Mouse (Mus musculus) liver, embryonic 16.5 days (tissue): ENCODE results near the gene Tceal9. TPM values are rescaled to one million over a fixed set of nuclear protein-coding genes. Genes with fewer than 3 reads are reported as not detected.
A peak's percentile ranks its signal among the peaks of the same experiment; 100 is the strongest.
"Not testable (repeated sequence)": the region's sequence is repeated elsewhere in the genome, so short reads cannot be mapped to it uniquely, and the experiment has no call there.

ENCODE experiments used
- ATAC-seq: fragments of 200-750 bp; cut with Nextera tagmentation; 2 replicates; pipeline ENCODE4 v1.8.0; 2017; ENCODE audit warnings: low read depth, mild to moderate bottlenecking, moderate number of reproducible peaks, moderate library complexity
- H3K27ac ChIP-seq: fragments of 300-500 bp; sonication (generic); 2 replicates; pipeline ENCODE4 v1.5.1; 2014; ENCODE audit warnings: mild to moderate bottlenecking, low read length
- H3K27me3 ChIP-seq: fragments of 300-500 bp; sonication (generic); 2 replicates; pipeline ENCODE4 v1.6.1; 2014; ENCODE audit warnings: low read depth, low read length, mixed read lengths; ENCODE audit not compliant: control insufficient read depth, insufficient read depth
- H3K36me3 ChIP-seq: fragments of 300-500 bp; sonication (generic); 2 replicates; pipeline ENCODE4 v1.6.1; 2014; ENCODE audit warnings: mild to moderate bottlenecking; ENCODE audit not compliant: control insufficient read depth, insufficient read depth
- H3K4me1 ChIP-seq: fragments of 300-500 bp; sonication (generic); 2 replicates; pipeline ENCODE4 v1.6.1; 2014; ENCODE audit warnings: low read depth, low read length, mixed read lengths; ENCODE audit not compliant: control insufficient read depth
- H3K4me2 ChIP-seq: fragments of 300-500 bp; sonication (generic); 2 replicates; pipeline ENCODE4 v1.6.1; 2014; ENCODE audit warnings: low read depth, low read length, mixed read lengths
- H3K4me3 ChIP-seq: fragments of 300-500 bp; sonication (generic); 2 replicates; pipeline ENCODE4 v1.5.1; 2014; ENCODE audit warnings: low read depth, mild to moderate bottlenecking, low read length
- H3K9ac ChIP-seq: fragments of 300-500 bp; sonication (generic); 2 replicates; pipeline ENCODE4 v1.6.1; 2014; ENCODE audit warnings: low read depth, low read length
- H3K9me3 ChIP-seq: fragments of 300-500 bp; sonication (generic); replicated peaks from 2 replicates; pipeline ENCODE4 v1.6.1; 2016; ENCODE audit warnings: low read length; ENCODE audit not compliant: control insufficient read depth
- WGBS: fragments of 180-500 bp; shearing (Covaris S2); extraction: QIAGEN DNeasy Blood & Tissue Kit; methylation state at CpG from one replicate; pipeline ENCODE4 v1.1.7; 2014; ENCODE audit not compliant: insufficient replicate concordance; 5-methylcytosine and 5-hydroxymethylcytosine counted together
- polyA plus RNA-seq: library from polyadenylated mRNA; unstranded; fragments of >200 nt; fragmentation: Nextera tagmentation; extraction: Ambion mirVana; gene quantifications from 2 replicates; pipeline ENCODE4 v1.2.1, GENCODE M21; 2015

The Tceal9 gene
- polyA plus RNA-seq, 1 experiment from 2014 or later, result 234 TPM

DNA sequence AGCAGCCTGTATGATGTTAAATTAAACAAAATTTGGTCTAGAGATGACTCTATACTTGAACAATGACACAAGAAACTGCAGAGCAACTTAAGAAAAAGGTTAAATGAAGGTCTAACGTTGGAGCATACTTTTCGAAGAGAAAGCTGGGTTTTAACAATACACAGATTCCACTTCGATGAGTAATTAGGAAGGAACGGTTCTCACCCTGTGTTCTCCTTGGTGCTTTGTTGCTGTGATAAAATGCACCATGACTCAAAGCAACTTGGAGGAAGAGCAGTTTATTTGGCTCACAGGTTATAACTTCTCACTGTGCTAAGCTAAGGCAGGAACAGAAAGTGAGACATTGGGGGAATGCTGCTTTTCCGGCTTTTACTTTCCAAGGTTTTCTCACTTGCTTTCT is 22.8 kb downstream of the Tceal9 start:
- ATAC-seq, result no peak

GRCm38 (mm10) chrX:136268173-136268572 is 23.3 kb downstream of the Tceal9 start:
- H3K27me3 ChIP-seq, result no peaks in the 10 kb centered on the region
- H3K4me3 ChIP-seq, result no peak overlapping the region
- no peak overlapping the region for H3K4me2 ChIP-seq
- no peak for ATAC-seq
- 54% methylated on average over 4 of the region's 4 CpGs for WGBS
- no peak overlapping the region for H3K27ac ChIP-seq
- H3K9me3 ChIP-seq, result no peaks in the 10 kb centered on the region
- H3K9ac ChIP-seq, result no peak overlapping the region
- H3K36me3 ChIP-seq, result no peaks in the 10 kb centered on the region
- no peaks in the 10 kb centered on the region for H3K4me1 ChIP-seq

More for the DNA sequence above, 22.8 kb downstream of the Tceal9 start:
- WGBS, result 63% methylated on average over 5 of the region's 5 CpGs
- Histone ChIP-seq H3K27me3 (no peaks in the 10 kb centered on the region), H3K9me3 (no peaks in the 10 kb centered on the region), H3K4me2 (no peak overlapping the region), H3K36me3 (no peaks in the 10 kb centered on the region), H3K9ac (no peak overlapping the region), H3K27ac (no peak overlapping the region), H3K4me3 (no peak overlapping the region), H3K4me1 (no peaks in the 10 kb centered on the region)

- not testable (repeated sequence) for H3K9me3 ChIP-seq, H3K27me3 ChIP-seq, H3K4me1 ChIP-seq, H3K27ac ChIP-seq, H3K36me3 ChIP-seq
- peak; percentile 97 for ATAC-seq
- Histone ChIP-seq H3K4me2 (peak within 1 kb of the TSS; percentile 50), H3K9ac (peak within 1 kb of the TSS; percentile 28; the same call in 1 of the 2 replicates), H3K4me3 (peak within 1 kb of the TSS; percentile 52)
- 49% methylated on average over 6 of the region's 30 CpGs for WGBS
Measured at GRCm38 (mm10) chrX:136269743-136270392, 25.0 kb downstream of the Tceal9 start, which contains the start of gene Bex3. Gene Bex3, plus strand, starts transcription at chrX:136270253.

DNA sequence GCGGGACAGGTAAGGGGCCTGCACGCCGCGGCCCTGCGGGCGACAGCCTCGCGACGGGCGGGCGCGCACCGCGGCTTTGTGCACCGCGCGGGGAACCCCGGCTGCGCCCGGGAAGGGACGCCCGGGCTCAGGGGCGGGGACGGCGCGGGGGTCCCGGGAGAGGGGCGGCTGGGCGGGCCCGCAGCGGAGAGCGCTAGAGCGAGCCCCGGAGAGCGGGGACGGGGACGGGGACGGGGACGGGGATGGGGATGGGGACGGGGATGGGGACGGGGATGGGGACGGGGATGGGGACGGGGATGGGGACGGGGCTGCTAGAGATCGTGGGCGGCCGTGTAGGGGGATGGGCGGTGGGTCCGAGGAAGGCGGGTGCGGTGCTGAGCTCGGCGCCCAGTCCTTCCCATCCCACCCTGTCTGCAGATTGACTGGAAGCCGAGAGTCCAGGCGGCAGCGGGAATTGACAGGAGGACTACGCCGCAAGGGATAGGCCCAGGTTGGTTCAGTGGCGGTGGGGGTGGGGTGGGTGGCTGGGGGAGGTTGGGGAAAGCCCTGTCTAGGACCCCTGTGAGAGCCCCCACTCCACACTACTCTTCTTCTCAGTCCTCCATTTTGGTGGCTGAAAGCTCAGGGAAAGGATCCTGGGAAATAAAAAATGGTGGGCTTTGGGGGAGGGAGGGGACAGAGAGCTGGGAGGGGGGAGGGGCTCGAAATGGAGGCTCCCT is 25.7 kb downstream of the Tceal9 start:
- WGBS, result 16% methylated on average over 18 of the region's 60 CpGs
- peak overlapping the region; percentile 28; the same call in 1 of the 2 replicates for H3K9ac ChIP-seq
- ATAC-seq, result peak; percentile 12

DNA sequence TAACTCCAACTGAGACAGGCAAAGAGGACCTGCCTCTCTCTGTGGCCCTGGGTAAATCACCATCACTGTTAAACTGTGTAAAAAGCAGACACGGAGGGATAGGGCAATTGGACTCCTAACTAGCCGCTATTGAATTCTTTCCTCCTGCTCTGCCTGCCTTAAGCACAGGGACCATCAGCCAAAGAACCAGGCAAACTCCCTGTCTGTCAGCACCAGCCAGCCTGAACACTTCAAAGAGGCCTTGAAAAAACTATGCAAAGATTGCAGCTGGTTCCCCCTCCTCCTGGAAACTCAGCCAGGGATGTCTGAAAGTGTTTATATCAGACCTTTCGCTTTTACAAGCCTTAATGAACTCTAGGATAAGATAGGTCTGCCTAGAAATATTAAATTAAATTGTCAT is 29.7 kb downstream of the Tceal9 start:
- Histone ChIP-seq H3K4me3 (no peak overlapping the region), H3K9me3 (no peaks in the 10 kb centered on the region), H3K9ac (no peak overlapping the region), H3K4me1 (no peaks in the 10 kb centered on the region), H3K27me3 (no peaks in the 10 kb centered on the region), H3K27ac (no peak overlapping the region), H3K36me3 (no peaks in the 10 kb centered on the region), H3K4me2 (no peak overlapping the region)
- ATAC-seq, result no peak
- WGBS, result 27% methylated on average over 3 of the region's 3 CpGs

More for the DNA sequence above, 25.7 kb downstream of the Tceal9 start:
- H3K4me1 ChIP-seq, H3K27ac ChIP-seq, H3K9me3 ChIP-seq, H3K27me3 ChIP-seq, H3K36me3 ChIP-seq: not testable (repeated sequence)
- Histone ChIP-seq H3K4me2 (peak overlapping the region; percentile 50), H3K4me3 (peak overlapping the region; percentile 52)

DNA sequence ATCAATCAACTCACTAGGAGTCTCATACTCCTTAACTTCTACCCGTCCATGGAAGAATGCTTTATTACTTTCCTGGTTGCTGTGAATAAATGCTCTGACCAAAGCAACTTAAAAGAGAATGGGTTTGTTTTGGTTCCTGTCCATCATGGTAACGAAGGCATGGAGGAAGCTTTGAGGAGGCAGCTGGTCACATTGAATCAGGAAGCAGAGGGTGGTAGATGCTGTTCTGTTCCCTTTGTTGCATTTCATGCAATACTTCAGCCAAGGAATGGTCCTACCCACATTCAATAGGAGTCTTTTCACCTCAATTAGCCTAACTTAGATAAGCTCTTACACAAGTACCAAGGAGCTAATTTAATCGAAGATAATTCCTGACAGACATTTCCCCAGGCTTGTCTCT is 30.5 kb downstream of the Tceal9 start:
- no peak for ATAC-seq
- Histone ChIP-seq H3K9me3 (no peaks in the 10 kb centered on the region), H3K4me3 (no peak overlapping the region), H3K27ac (no peak overlapping the region), H3K27me3 (no peaks in the 10 kb centered on the region), H3K36me3 (no peaks in the 10 kb centered on the region), H3K4me1 (no peaks in the 10 kb centered on the region), H3K9ac (no peak overlapping the region), H3K4me2 (no peak overlapping the region)
- 49% methylated on average over 3 of the region's 3 CpGs for WGBS

GRCm38 (mm10) chrX:136277577-136277976 is 32.7 kb downstream of the Tceal9 start:
- Histone ChIP-seq H3K36me3 (no peaks in the 10 kb centered on the region), H3K4me3 (no peak overlapping the region), H3K27me3 (no peaks in the 10 kb centered on the region), H3K4me2 (no peak overlapping the region), H3K27ac (no peak overlapping the region), H3K4me1 (no peaks in the 10 kb centered on the region), H3K9ac (no peak overlapping the region), H3K9me3 (no peaks in the 10 kb centered on the region)
- no peak for ATAC-seq
- 63% methylated on average over 7 of the region's 7 CpGs for WGBS

DNA sequence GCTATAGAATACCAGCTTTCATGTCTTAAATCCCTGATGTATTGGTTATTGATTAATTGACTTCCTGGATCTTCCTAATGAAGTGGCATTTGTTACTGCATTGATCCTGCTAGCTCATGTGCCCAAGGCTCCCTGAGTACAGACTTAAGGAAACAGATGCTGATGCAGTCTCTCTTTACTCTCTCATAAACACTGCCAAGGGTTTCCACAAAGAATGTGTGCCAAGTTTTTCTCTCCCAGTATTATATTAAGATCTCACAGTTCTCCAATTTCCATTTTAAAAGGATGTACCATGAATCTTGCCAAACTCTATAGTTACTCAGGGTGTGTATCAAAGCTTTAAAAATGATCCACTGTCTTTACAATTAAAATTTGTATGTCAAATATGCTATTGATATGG is 33.5 kb downstream of the Tceal9 start:
- no peak for ATAC-seq
- H3K27me3 ChIP-seq, result no peaks in the 10 kb centered on the region
- no peak overlapping the region for H3K27ac ChIP-seq
- no peak overlapping the region for H3K9ac ChIP-seq
- no peak overlapping the region for H3K4me2 ChIP-seq
- no peaks in the 10 kb centered on the region for H3K4me1 ChIP-seq
- no peaks in the 10 kb centered on the region for H3K9me3 ChIP-seq
- no peak overlapping the region for H3K4me3 ChIP-seq
- H3K36me3 ChIP-seq, result no peaks in the 10 kb centered on the region

GRCm38 (mm10) chrX:136279410-136279809 is 34.5 kb downstream of the Tceal9 start:
- H3K9ac ChIP-seq, result no peak overlapping the region
- no peak overlapping the region for H3K4me3 ChIP-seq
- no peak for ATAC-seq
- WGBS, result 65% methylated on average over 5 of the region's 5 CpGs
- no peak overlapping the region for H3K4me2 ChIP-seq
- no peaks in the 10 kb centered on the region for H3K27me3 ChIP-seq
- no peaks in the 10 kb centered on the region for H3K9me3 ChIP-seq
- no peaks in the 10 kb centered on the region for H3K4me1 ChIP-seq
- no peaks in the 10 kb centered on the region for H3K36me3 ChIP-seq
- H3K27ac ChIP-seq, result no peak overlapping the region
